Mouse (Mus musculus) adrenal gland, postnatal 25 days (tissue): ENCODE data around the gene Irf2bpl. TPM values are rescaled to one million over a fixed set of nuclear protein-coding genes. Genes with fewer than 3 reads are reported as not detected.

Experiments used
- DNase-seq: peaks from one replicate; pipeline ENCODE4 v3.0.0; 2021; ENCODE audit warnings: mixed read lengths
- long read RNA-seq: library from polyadenylated mRNA; stranded (forward); transcript quantifications from one replicate; pipeline ENCODE4 v2.0.0, GENCODE M21; 2021
- total RNA-seq: library from RNA; stranded (reverse); gene quantifications from 2 replicates; pipeline ENCODE4 v1.2.3, GENCODE M21; 2021

Gene Irf2bpl
- 65.4 and 74.6 TPM in 2 replicates for total RNA-seq
- long read RNA-seq, full-length matches to known transcripts = 78 of 78 reads
- long read RNA-seq, partial matches to known transcripts = 0 of 78 reads
- long read RNA-seq, other reads (novel, unspliced or antisense) = 0 of 78 reads

DNA sequence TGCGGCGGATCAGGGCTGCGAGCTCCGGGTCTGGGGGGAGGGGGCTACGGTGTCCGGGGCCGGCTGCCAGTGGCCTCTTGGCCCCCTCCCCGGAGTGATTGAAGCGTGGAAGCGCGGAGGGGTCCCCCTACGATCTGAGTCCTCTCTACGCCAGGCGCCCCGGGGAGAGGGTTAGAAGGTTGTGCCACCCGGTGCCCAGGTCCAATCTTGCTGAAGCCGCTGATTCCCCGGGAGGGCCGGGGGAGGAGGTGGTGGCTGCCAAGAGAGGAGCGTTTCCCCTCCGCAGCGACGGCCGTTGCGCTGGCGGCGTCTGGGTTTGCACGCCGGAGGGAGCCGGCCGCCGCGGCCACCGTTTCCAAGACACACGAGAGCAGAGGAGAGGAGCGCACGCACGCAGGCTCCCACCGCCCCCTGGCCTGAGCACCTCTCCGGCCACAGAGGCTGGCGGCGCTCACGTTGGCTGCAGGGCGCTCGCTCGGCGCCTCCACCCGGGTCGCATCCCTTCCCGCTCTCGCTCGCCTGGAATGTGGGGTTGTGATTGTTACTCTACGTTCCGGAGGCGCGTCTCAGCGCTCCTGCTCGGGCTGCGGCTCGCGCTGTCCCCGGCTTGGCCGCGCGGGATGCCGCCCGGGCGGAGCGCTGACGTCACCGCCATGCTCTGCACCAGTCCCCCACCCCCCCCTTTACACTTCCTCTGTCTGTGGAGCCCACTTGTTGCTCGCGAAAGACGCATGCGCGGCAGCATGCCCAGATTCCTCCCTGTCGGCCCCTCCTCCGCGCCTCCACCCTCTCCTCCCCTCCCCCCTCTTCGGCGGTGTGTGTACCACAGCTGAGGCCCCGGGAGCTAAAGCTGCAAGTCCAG lies at the start of gene Irf2bpl:
Gene Irf2bpl, minus strand, starts transcription at position 602 of the 862 bp plus-strand sequence.
- DNase-seq = peak; percentile 100

DNA sequence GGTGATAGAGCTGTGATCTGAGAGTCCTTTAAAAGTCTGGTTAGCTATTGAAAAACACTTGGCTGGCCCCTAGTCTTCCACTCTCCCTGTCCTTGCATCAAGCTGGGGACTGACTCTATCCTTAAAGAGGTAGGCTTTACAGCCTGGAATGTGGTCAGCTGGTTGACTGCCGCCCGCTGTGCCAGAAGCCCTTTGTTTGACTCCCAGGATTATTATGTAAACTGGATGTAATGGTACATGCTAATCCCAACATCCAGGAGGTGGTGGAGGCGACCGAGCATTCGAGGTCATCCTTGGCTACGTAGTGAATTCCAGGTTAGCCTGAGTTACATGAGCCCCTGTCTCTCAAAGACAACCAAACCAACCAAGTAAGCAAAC lies 48.0 kb upstream of the Irf2bpl start:
- no peak for DNase-seq

DNA sequence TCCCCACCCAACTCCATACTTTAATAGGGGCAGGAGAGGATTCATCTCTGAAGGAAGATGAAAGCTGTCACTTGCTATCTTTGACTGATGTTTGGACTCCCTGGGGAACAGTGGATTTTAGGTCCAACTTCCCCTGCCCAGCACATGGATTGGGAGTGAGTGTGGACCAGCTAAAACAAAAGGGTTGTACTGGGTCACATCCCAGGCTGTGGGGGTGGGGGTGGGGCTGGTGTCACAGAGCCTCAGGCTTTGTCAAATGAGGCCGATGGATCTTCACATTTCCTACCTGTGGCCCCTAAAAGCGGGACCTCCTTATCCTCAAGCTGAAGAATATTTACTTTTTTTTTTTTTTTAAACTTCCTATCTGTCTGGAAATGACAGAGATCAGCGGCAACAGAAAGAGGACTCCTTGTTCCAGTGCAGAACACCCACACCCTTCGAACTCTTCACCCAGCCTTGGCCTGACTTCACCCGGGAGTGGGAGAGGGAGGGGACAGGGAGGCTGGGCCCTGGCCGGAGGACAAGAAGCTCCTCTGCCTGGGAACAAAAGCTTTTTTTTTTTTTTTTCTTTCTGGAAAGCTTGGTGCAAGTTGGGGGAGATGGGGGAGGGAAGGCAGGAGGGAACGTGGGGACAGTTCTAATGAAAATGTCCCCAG lies 47.4 kb upstream of the Irf2bpl start:
- peak; percentile 73 for DNase-seq

DNA sequence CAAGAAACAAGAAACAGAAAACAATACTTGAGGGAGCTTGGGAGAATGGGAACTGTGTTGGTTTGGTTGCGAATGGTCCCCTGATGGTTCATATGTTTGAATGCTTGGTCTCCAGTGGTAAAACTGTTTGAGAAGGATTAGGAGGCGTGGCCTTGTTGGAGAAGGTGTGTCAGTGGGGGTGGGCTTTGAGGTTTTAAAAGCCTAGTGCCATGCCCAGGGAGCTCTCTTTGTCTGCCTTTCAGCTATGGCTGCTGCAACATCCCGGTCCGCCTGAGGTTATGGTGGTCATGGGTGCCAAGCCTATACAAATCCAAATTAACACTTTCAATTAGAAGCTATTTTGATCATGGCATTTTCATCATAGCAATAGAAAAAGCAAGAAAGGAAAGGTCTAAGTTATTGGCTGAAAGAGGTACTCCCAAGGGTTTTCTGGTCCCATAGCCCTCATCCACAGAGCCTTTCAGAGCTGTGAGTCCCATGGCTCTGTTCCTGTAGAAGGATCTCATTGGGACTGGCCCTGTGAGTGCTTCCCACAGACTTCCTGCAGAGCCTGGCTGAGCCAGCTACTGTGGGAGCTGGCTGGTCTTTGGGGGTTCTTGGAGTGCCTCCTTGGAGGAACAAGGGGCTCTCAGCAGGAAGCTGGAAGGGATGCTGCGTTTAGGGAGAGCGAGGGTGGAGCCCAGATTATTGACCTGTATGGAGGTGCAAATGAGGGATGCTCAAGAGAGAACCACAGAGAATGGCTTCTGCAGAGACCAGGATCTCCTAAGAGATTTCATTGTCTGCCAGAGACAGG lies 46.5 kb upstream of the Irf2bpl start:
- DNase-seq = no peak

DNA sequence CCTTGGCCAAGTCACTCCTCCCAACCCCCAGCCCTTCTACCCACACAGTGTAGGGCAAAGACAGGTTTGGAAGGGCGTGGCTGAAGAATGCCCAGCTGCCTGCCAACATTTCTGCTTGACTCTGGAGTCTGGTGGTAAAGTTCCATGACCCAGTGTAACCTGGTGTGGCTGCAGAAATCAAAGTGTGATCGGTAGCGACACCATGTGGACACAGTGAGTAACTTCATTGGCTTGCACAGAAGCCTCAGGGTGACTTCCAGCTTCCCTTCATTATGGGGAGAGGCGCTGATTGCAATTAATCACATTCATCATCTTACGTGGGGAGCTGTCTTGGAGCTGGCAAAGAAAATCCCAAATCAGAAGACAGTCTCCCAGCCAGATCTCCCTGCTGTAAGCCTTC lies 39.2 kb upstream of the Irf2bpl start:
- peak; percentile 65 for DNase-seq

DNA sequence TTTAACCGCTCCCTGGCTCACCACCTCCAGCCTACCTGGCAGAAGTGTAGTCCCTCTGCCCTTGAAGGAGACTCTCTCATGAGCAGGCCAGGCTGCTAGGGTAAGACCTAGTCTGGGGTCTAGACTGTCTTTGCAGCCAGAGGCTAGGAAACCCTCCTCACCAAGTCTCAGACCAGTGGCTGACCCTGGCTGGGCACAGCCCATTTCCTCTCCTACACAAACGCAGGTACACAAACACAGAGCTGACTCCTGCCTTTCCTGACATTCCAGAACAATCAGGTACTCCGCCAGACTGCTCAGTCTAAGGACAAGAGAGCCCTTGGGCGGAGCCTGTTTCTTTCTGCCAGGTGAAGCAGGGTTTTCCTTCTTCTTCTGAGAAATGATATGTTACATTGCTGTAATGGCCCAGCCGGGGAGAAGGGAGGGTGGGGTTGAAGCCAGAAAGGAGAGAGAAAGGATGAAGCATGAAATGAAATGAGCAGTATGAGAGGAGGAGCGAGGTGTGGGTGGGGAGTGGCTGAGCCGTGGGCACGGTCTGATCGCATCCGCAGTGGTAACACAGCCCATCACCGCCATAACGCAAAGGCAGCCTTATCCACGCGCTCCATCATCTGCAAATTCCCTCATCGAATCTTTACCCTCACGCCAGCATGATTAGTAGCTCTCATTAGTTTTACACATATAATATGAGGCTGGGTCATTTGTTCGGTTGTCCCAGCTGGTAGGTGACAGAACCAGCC lies 34.6 kb upstream of the Irf2bpl start:
- no peak for DNase-seq

DNA sequence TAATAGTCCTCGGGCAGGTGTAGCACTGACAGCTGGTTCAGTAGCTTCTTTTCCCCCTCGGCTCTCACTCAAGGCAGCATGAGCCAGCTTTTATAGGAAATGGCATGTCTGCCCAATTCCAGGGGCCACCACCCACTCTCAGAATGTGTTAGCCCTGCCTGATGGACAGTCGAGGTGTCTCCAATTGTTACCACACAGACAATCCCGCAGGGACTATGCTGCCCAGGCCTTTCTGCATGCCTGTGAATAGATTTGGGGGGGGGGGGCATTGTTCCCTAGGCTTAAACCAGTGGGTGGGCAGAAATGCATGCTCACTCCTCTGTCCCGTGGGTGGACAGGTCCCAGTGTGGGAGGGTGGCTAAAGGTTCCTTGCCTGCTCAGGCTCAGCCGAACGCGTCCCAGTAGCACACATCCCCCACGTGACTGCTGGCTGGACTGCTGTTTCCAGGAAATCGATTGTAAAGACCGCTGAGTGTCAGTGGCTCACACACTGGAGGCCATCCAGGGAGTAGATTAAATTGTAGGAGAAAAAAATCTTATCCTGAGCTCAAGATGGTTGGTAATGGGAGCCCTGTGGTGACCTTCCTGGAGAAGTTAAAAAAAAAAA lies 33.9 kb upstream of the Irf2bpl start:
- DNase-seq = peak; percentile 33

DNA sequence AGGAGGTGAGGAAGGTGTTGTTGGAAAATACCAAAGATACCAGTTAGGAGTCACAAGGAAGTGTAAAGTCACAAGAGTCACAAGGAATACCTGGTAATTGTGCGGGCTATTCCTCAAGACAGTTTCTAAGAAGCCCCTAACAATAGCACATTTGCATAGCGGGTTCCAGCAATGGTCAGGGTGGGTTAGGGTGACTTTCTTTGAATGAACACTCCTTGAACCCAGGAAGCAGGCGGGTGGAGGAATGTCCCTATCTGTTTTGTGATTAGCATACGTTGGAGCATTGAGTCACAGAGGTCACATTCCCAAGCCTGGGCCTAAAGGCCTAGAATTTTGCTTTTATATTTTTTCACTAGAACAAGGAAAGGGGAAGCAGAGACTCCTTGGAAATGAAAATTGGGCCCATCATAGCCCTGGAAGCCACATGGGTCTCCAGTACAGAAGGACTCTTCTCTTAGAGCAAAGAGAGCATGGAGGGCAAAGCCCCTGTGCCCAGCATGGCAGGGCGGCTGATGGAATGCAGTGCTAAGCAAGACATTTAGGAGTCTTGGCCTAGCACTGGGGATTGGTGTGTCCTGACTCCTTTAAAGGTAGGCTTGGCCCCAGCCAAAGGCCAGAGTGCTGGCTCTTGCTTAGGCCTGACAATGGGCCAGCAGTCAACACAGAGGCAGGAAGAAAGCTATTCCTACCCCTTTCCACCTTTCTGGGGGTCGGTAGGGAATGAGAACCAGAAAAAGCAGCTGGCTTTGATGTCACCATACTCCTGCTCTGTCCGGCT lies 32.4 kb upstream of the Irf2bpl start:
- no peak for DNase-seq

DNA sequence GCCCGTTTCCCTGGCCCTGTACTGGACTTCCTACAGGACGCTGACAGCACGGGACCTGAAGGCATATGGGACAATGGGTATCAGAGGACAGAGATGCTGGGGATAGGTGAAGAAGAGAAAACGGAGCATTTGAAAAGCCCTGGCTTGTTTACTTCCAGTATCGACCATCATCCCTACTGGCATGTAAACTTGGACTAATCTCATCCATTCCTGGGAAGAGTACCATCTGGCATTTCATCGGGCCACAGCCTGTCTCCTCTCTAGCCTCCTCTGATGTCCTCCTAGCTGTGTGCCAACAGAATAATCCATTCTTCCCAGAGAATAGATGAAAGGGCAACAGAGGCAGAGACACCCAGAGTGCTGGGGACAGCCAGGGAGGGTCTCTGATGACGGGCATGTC lies 31.0 kb upstream of the Irf2bpl start:
- no peak for DNase-seq

DNA sequence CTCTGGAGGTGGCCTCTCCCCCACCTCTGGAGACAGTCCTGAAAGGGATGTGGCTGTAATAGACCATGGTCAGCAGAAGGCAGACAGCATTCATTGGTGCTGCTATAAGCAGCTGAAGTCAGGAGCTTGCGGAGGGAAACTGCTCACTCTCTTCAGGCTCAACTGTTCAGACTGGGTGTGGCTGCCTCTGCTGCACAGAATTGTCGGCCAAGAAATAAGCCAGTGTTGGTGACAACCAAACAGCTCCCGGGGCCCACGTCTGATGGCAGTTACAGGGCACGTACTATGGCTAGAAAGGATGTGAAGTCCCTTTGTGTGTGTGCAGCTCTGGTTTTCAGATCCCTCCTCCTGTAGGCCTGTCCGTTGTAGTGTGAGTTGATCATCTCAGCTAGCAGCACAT lies 30.2 kb upstream of the Irf2bpl start:
- no peak for DNase-seq

DNA sequence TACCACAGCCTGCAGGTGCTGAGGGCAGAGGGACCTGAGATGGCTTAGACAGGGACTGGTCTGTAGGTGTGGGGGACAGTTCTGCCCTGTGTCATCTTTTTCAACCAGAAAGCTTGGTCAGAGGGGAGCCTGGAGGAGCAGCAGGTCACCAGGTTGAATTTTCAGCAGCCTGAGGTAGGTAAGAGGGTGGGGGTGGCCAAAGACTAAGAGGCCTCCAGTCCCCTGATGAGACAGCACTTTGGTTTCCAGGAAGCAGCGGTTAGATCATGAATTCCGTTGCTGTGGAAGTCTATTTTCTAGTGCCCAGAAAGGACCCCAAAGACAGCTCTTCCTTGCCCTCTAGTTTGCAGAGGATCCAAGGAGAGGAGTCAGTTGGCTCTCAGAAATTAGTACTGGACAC lies 29.8 kb upstream of the Irf2bpl start:
- DNase-seq = no peak

DNA sequence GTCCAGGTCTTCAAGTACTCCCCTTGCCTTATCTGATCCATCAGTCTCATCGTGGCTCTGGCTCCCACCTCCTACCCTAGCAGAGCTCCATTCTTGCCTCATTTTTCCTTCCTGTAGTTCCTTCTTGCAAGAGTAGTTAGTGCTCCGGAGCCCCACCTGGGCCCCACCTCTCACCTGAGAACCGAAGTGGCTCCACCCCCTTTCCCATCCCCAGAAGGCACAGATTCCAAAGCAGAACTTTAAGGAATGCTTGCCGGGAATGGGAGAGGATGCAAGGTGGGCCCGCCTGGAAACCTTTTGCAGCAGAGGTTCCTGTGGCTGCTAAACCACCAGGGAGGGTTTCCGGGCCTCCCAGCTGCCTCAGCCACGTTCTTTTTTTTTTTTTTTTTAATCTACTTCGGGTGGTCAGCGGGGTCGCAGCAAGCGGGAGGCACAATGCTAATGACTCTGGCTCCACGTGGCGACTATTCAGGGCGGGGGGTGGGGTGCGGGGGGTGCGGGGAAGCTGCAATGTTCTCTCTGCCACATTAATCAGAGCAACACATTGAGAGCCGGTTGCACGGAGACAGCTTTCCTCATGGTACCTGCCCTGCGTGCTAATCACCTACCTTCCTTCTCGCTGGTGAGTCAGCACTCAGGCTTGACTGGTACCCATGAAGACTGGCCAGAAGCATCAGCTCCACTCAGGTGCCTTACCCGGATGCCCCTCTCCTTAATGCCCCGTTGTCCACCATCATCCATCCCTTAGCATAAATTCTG lies 27.9 kb upstream of the Irf2bpl start:
- no peak for DNase-seq

DNA sequence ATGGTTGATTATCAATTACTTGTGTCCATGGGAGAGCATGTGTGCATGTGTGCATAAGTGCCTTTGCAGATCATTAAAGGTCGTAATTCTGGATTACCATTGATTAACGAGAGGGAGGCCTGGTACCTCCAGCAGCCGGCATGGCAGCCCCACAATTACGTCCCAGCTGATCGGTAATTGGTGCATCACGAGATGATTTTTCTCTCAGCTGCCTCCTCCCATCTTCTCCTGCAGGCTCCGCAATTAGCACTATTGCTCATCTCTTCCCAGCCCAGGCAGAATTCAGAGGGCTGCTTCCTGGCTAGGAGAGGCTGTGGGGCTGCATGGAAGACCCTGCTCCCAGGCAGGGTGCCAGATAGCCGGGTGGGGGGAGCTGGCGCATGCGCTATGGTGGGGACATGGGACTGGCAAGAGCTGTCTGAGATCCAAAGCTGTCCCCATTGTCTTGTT lies 26.9 kb upstream of the Irf2bpl start:
- peak; percentile 33 for DNase-seq

DNA sequence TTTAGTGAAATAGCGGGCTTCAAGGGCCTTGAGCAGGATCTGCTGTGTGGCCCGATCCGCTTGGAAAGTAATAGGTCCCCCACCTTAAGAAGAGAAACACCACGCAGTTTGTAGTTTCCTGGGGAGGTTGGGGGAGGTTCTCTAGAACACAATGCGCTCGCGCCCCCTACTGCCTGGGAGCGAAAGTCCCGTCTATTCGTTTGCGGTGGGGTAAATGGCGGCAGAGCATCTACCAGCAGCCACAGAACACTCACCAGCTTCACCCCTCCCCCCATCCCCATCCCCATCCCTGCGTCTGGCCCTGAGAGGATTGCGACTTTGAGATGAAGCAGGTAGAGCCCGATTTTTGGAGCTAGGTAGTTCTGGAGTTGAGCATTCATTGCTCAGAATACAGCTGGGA lies 21.8 kb upstream of the Irf2bpl start:
- DNase-seq = peak; percentile 88

DNA sequence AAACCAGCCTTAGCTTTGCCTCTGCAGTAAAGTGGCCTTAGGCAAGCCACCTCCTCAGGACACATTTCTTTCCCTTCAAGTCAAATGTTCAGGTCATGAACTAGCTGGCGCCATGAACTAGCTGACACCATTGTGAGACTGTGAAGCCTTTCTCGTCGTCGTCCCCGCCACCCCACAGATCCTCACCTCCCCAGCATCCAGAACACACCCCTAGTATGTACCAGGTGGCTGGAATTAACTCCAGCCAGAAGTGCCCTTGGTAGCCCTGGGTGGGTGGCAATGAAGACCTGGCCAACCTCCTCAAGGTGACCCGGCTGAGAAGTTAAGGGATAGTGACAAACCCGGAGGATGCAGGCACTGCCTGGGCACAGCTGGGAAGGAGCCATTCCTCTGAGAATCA lies 21.3 kb upstream of the Irf2bpl start:
- DNase-seq = no peak

DNA sequence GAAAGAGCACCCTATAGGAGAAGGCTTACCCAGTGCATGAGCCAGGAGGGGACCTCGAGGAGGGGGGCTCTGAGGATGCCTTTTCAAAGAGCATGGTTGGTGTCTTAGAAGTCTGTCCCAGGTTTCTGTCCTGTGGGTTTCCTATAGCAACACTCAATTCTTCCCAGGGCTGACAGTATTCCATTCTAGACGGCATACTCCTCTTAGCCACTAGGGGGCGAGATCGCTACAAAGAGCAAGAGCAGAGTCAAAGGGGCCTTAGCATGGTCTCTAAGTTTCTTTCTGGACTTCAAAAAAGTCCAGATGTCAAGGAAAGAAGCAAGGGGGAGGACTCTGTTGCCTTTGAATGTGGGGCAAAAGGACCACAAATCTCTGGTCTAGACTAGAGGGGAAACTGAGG lies 20.6 kb upstream of the Irf2bpl start:
- DNase-seq = peak; percentile 33

DNA sequence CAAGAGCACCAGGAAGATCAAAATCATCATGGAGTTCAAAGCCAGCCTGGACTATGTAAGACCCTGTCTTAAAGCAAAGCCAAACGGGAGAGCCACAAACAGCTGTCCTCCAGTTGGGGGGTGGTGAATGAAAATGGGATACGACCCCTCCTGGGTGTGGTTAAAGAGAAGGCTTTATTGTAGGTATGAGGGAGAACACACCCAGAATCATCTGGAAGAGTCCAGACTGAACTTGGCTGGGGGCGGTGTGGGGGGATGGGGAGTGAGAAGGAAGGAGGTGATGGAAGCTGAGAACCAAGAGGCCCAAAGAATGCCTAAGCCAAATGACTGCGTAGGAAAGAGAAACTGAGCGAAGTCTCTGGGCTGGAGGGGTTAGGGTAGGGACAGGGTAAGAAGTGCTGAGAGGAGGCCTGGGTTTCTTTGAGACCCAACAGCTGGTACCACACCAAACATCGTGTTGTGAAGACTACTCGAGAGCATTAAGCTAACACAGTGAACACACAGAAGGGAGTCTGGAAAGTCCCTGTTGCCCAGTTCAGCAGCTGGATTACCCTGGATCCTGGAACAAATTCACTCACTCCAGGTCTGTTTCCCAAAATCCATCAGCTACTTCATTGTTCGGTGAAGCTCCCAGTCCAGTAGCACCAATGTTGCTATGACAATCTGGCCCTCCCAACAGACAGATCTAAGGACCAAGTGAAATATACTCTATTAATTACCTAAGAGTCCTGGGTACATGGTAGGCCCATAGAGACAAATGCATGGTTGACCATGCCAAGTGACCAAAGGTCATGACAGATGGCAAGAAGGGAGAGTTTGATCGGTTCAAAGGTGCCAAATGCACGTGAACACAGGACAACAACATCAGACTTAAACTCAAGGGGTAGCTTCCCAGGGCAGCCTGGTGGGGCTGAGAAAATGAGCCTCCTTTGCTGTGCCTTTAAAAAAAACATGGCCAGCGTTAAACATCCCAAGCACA lies 19.5 kb upstream of the Irf2bpl start:
- DNase-seq = no peak

DNA sequence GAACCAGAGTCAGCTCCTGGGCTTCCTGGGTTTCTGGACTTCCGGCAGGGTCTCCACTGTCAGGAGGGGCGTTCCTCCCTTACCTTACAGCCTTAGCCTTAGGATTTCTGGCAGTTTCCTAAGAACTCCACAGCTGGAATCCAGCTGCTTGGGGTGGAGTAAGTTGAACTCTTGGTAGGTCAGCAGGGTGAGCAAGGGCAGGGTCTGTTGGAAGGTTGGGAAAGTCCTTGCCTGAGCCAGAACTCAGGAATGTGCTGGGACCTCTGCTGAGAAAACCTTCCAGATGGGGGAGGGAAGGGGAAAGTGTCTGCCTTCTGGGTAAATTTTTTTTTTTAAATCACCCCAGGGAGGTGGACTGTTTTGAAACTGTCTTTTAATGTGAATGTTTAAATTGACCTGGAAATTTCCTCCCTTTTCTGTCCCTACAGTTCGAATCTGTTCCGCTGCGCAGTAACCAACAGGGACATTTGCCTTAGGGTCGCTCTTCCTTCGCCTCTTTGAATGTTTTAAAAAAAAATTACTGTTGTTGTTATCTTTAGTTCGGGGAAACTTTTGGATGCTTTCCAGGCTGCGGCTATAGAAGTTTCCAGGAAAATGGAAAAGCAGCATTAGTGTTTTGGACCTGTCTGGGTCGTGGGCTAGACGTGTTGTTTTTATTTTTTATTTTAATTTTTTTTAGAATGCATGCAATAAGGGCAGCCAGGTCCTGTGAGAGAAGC lies 15.0 kb upstream of the Irf2bpl start:
- no peak for DNase-seq
